Mouse (Mus musculus) lung, embryonic 15.5 days (tissue): ENCODE data around the gene Cabp4. TPM values are rescaled to one million over a fixed set of nuclear protein-coding genes. Genes with fewer than 3 reads are reported as not detected.
A peak's percentile ranks its signal among the peaks of the same experiment; 100 is the strongest.

Source experiments
- ATAC-seq: fragments of 200-750 bp; cut with Nextera tagmentation; 2 replicates; pipeline ENCODE4 v1.8.0; 2017; ENCODE audit warnings: moderate number of reproducible peaks, borderline replicate concordance; ENCODE audit not compliant: low FRiP score, low TSS enrichment; ENCODE audit errors: extremely low read depth
- H3K27ac ChIP-seq: fragments of 300-500 bp; sonication (generic); 2 replicates; pipeline ENCODE4 v1.5.1; 2015; ENCODE audit warnings: moderate library complexity, mild to moderate bottlenecking, inconsistent platforms
- H3K27me3 ChIP-seq: fragments of 300-500 bp; sonication (generic); 2 replicates; pipeline ENCODE4 v1.6.1; 2015; ENCODE audit warnings: inconsistent platforms
- H3K36me3 ChIP-seq: fragments of 300-500 bp; sonication (generic); 2 replicates; pipeline ENCODE4 v1.6.1; 2015; ENCODE audit warnings: inconsistent platforms
- H3K4me1 ChIP-seq: fragments of 300-500 bp; sonication (generic); 2 replicates; pipeline ENCODE4 v1.6.1; 2015; ENCODE audit warnings: inconsistent platforms
- H3K4me2 ChIP-seq: fragments of 300-500 bp; sonication (generic); 2 replicates; pipeline ENCODE4 v1.6.1; 2015; ENCODE audit warnings: inconsistent platforms, mild to moderate bottlenecking, moderate library complexity
- H3K4me3 ChIP-seq: fragments of 300-500 bp; sonication (generic); 2 replicates; pipeline ENCODE4 v1.5.1; 2015; ENCODE audit warnings: mild to moderate bottlenecking, inconsistent platforms
- H3K9ac ChIP-seq: fragments of 300-500 bp; sonication (generic); 2 replicates; pipeline ENCODE4 v1.6.1; 2015; ENCODE audit warnings: inconsistent platforms
- H3K9me3 ChIP-seq: fragments of 300-500 bp; sonication (generic); 2 replicates; pipeline ENCODE4 v1.6.1; 2016; ENCODE audit warnings: inconsistent platforms
- WGBS: fragments of 180-500 bp; shearing (Covaris S2); methylation state at CpG from one replicate; pipeline ENCODE4 v1.1.7; 2015; 5-methylcytosine and 5-hydroxymethylcytosine counted together
- polyA plus RNA-seq: library from polyadenylated mRNA; unstranded; fragments of >200 nt; fragmentation: Nextera tagmentation; extraction: Ambion mirVana; gene quantifications from 2 replicates; pipeline ENCODE4 v1.2.1, GENCODE M21; 2015

Gene Cabp4
- 0.11 TPM in 1 of 2 replicates, not detected in the other for polyA plus RNA-seq

DNA sequence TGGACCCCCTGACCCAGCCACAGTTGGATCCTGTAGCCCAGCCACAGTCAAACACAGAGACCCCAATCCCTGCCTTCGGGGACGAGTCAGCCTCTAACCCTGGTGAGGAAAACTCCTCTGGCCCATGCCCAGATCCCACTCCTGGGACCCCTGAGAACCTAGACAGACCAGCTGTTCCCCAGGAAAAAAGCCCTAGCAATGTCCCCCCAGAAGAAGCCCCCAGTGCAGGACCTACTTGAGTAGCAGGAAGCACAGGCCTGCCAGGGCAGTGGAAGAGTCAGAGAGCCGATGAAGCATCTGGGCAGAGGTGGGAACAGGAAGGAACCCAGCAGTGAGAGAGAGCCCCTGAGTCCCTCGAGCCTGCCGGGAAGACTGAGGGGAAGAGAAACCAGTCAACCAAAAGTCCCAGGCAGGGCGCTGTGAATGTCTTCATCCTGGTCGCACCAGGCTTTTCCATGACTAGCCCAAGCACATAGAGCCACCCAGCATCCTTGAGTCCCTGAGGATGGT is at the start of gene Cabp4:
Cabp4 (minus strand) TSS at position 275 of the 510 bp plus-strand sequence.
- Histone ChIP-seq H3K27ac (no peak within 1 kb of the TSS), H3K36me3 (no peaks in the 10 kb centered on the region), H3K4me1 (peaks cover 6% of the 10 kb centered on the region), H3K27me3 (no peaks in the 10 kb centered on the region), H3K4me2 (no peak within 1 kb of the TSS), H3K9ac (no peak within 1 kb of the TSS), H3K9me3 (no peaks in the 10 kb centered on the region), H3K4me3 (no peak within 1 kb of the TSS)
- 67% methylated on average over 7 of the region's 7 CpGs for WGBS
- no peak for ATAC-seq

DNA sequence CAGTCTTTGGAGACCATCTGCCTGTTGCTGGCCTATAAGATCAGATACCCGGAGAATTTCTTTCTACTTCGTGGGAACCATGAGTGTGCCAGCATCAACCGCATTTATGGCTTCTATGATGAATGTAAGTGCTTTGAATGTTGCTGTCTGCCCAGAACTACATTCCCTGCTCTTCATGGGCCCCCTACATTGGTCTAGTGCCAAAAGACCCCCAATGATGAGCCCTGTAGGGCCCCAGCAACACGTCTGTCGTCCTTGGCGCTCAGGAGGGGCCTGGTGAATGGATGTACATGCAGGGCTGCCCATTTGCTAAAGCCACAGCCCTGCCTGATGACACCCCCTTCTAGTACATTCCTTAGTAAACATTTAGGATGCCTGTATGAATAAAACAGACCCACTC is 49.3 kb upstream of the Cabp4 start:
- Histone ChIP-seq H3K9ac (peak overlapping the region; percentile 99), H3K4me2 (peak overlapping the region; percentile 78), H3K4me1 (peaks cover 31% of the 10 kb centered on the region), H3K9me3 (no peaks in the 10 kb centered on the region), H3K27ac (no peak overlapping the region), H3K4me3 (peak overlapping the region; percentile 90), H3K27me3 (no peaks in the 10 kb centered on the region), H3K36me3 (peaks cover 45% of the 10 kb centered on the region)
- 43% methylated on average over 6 of the region's 6 CpGs for WGBS
- no peak for ATAC-seq

DNA sequence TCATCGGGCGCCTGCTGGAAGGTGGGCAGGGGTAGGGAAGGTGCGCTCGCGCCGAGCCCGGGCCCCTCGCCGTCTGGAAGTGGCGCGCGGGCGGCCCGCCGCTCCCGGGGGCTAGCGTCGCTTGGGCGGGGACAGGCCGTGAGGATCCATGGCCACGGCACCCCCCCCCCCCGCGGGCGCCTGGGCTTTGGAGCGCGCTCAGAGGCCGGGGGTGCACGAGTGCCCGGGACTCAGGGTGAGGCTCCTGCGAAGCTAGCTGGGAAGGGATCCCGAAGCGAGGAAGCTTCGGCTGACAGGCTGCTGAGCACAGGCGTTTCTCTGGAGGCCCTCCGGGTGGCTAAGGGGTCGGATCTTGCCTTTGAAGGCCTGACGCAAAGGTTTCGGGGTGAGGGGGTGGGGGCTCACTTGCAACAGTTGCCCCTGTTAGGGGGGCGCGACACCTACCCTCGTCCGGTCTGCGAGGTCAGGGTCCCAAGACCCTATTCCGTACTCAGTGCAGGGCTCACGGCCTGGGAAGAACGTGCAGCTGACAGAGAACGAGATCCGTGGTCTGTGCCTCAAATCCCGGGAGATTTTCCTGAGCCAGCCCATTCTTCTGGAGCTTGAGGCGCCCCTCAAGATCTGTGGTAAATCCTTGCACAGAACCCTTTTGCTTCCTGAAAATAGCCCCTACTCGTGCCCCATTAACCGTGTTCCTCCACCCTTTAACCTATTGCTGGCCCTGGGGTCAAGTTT is 48.6 kb upstream of the Cabp4 start:
- Histone ChIP-seq H3K27me3 (no peaks in the 10 kb centered on the region), H3K9ac (peak overlapping the region; percentile 99), H3K4me2 (peak overlapping the region; percentile 78), H3K36me3 (peaks cover 44% of the 10 kb centered on the region), H3K4me3 (peak overlapping the region; percentile 90), H3K9me3 (no peaks in the 10 kb centered on the region), H3K27ac (peak overlapping the region; percentile 95), H3K4me1 (peaks cover 31% of the 10 kb centered on the region)
- under 1% methylated on average over 52 of the region's 52 CpGs for WGBS
- peak; percentile 48 for ATAC-seq

DNA sequence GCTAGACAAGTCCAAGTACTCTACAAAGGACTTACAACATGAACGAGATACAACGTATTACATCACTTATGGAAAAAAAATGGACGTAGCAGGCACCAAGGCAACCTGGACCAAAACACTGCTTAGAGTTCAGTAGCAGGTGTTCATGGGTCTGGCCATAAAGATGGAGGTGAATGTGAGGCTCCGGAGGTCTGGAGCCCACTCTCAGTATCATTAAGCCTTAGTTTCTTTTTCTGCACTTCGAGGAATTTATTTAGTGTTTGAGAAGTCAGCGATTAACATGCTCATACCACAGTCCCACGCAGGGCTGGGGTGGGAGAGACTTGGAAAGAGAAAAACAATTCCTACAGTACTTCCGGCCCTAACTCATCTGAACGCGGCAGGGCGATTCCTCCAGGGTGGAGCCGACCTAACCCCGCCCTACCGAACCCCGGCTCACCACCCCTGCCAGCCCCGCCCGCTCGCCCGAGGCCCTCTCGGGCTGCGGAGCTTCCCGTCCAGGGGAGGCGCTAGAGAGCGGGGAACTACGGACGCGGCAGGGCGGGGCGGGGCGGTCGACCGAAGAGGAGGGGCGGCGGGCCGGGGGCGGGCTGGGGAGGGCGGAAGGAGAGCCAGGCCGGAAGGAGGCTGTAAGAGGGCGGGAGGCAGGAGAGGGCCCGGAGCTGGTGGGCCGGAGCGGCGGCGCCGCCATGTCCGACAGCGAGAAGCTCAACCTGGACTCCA is 47.9 kb upstream of the Cabp4 start, which contains the start of gene Ppp1ca:
Ppp1ca (plus strand) TSS at position 538 of the 723 bp plus-strand sequence.
- ATAC-seq: peak; percentile 94
- no peaks in the 10 kb centered on the region for H3K27me3 ChIP-seq
- peak within 1 kb of the TSS; percentile 99 for H3K9ac ChIP-seq
- H3K36me3 ChIP-seq: peaks cover 37% of the 10 kb centered on the region
- peak within 1 kb of the TSS; percentile 78 for H3K4me2 ChIP-seq
- peaks cover 30% of the 10 kb centered on the region for H3K4me1 ChIP-seq
- no peaks in the 10 kb centered on the region for H3K9me3 ChIP-seq
- 4% methylated on average over 44 of the region's 47 CpGs for WGBS
- H3K4me3 ChIP-seq: peak within 1 kb of the TSS; percentile 90
- peak within 1 kb of the TSS; percentile 95 for H3K27ac ChIP-seq

DNA sequence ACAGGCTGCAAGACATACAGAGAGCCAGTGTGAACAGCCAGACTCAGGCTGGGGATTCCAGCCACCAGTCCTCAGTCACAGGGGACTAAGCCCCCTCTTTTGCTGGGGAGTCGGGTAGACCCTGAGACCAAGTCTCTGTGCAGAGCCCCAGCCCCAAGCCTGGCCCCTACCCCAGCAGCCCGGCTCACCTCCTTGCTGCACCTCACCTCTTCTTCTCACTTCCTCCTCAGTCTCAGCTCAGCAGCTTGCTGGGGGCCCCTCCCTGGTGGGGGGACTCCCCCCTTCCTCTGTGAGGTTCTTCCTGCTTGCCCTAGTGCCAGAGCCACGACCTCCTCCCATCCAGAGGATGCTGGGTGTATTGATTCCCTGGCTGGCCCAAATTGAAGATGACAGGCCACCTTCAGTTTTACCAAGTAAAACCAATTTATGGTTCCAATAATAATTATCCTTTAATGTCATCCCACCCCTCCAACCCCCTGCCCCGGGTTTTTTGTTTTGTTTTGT is 47.0 kb upstream of the Cabp4 start, which contains the start of gene Tbc1d10c:
Tbc1d10c (minus strand) TSS at position 454 of the 504 bp plus-strand sequence.
- Histone ChIP-seq H3K4me3 (peak within 1 kb of the TSS; percentile 90), H3K4me2 (peak within 1 kb of the TSS; percentile 78), H3K9me3 (no peaks in the 10 kb centered on the region), H3K27me3 (no peaks in the 10 kb centered on the region), H3K4me1 (peaks cover 22% of the 10 kb centered on the region), H3K9ac (peak within 1 kb of the TSS; percentile 99), H3K36me3 (peaks cover 29% of the 10 kb centered on the region), H3K27ac (peak within 1 kb of the TSS; percentile 95)
- 41% methylated on average over 4 of the region's 4 CpGs for WGBS
- no peak for ATAC-seq

DNA sequence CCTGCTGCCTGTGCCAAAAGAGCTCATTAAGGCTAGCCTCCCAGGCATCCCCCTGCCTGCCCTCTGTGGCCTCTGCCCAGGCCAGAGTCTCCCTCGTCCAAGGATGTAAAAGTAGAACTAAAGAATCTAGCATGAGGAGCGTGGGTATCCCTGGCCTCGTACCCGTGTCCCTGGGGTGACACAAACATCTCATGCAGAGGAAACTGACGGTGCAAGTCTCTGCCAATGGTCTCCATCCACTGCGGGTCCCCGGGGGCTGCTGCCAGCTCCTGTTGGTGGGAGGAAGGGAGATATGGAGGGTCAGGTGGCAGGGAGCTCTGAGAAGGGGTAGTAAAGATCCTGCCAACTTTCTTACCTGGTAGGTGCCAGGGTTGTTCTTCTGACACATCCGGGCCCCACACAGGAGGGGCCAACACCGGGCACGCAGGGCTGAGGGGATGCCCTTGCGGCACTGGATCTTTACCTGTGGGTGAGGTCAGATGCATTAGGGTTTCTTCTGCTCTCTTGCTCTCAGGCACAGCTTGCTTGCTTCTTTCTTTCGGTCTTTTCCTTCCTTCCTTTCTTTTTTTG is 45.3 kb upstream of the Cabp4 start:
- Histone ChIP-seq H3K4me1 (peaks cover 23% of the 10 kb centered on the region), H3K27me3 (no peaks in the 10 kb centered on the region), H3K4me2 (no peak overlapping the region), H3K36me3 (peaks cover 11% of the 10 kb centered on the region; the same call in 1 of the 2 replicates), H3K9me3 (no peaks in the 10 kb centered on the region), H3K9ac (no peak overlapping the region), H3K4me3 (no peak overlapping the region), H3K27ac (no peak overlapping the region)
- 84% methylated on average over 12 of the region's 12 CpGs for WGBS
- ATAC-seq: no peak

DNA sequence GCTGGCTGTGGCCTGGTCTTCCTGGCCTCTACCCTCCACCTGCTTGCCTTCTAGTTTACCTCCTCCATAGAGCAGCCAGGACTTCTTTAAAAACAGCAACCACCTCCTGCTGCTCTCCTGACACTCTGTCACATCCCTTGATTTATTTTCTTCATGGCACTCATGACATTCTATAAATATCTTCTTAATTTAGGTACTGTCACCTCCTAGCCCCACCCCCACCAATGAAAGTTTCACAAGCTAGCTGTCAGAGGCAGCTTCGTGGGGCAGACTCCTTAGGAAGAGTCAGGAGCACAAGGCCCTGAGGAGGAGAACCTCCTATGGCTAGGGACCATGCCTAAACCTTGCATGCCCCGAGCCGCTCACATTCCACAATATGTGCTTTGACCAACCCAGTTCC is 43.5 kb upstream of the Cabp4 start:
- no peak overlapping the region for H3K4me3 ChIP-seq
- no peak for ATAC-seq
- H3K4me1 ChIP-seq: peaks cover 10% of the 10 kb centered on the region
- no peak overlapping the region for H3K9ac ChIP-seq
- H3K4me2 ChIP-seq: no peak overlapping the region
- H3K27me3 ChIP-seq: no peaks in the 10 kb centered on the region
- 63% methylated on average over 3 of the region's 3 CpGs for WGBS
- H3K36me3 ChIP-seq: no peaks in the 10 kb centered on the region
- no peak overlapping the region for H3K27ac ChIP-seq
- no peaks in the 10 kb centered on the region for H3K9me3 ChIP-seq

DNA sequence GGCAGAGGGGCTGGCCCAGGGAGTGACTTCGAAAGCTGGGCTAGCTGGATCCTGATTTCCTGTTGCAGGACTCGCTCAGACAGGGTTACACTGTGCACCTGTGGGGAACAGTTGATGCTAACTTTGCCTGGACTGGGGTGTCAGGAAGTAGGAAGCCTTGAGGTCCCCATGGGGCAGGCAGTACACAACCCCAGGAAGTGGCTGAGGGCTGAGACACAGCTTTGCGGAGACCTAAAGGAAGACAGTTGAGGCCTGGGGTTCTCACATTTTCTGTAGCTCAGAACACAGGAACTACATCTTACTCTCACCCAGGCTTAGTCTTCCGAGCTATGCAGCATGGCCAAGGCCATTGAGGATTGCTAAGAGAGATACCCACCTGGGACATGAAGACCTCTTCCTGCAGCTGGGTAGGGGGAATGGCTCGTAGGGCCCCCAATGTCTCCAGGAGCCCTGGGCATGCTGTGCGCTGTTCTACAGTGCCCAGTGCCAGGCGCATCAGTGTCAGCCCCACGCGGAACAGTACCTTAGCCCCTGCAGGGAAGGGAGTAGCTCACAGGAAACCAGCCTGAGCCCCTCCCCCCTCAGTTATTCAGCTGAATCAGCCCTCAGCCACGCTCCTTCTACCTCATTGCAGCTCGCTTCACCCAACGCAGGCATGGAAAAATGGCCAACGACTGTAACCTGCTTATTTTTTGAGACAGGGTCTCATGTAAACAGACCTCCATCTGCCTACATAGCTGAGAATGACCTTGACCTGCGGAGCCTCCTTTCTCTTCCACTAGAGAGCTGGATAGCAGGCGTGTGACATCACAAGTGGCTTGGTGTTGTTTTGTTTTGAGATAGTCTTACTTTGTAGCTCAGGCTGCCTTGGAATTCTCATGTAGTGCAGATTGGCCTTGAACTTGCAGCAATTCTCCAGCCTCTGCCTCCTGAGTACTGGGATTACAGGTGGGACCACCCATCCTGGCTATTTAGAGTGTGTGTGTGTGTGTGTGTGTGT is 41.4 kb upstream of the Cabp4 start:
- H3K4me1 ChIP-seq: peaks cover 12% of the 10 kb centered on the region
- H3K4me2 ChIP-seq: no peak overlapping the region
- ATAC-seq: no peak
- H3K27me3 ChIP-seq: no peaks in the 10 kb centered on the region
- WGBS: 42% methylated on average over 15 of the region's 15 CpGs
- peak overlapping the region; percentile 46 for H3K27ac ChIP-seq
- no peak overlapping the region for H3K4me3 ChIP-seq
- no peaks in the 10 kb centered on the region for H3K9me3 ChIP-seq
- H3K9ac ChIP-seq: no peak overlapping the region
- no peaks in the 10 kb centered on the region for H3K36me3 ChIP-seq

DNA sequence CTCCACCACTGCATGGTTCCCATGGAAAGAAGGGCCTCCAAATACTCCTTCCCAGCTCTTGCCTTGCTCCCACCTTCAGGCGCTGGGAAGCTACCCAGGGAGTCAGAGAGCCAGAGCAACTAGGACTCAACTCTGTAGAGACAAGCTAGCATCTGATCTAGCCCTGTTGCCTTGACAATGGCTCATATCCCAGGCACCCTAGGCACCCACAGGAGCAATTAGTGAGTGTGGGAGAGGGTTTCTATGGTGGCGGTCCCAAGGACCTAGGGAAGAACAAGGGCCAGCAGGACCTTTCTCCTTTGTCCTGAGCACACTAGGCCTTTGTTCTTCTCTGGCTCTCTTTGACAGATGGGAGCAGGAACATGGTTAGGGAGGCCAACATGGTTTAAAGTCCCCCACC is 39.9 kb upstream of the Cabp4 start:
- H3K9ac ChIP-seq: no peak overlapping the region
- WGBS: 67% methylated on average over 2 of the region's 2 CpGs

DNA sequence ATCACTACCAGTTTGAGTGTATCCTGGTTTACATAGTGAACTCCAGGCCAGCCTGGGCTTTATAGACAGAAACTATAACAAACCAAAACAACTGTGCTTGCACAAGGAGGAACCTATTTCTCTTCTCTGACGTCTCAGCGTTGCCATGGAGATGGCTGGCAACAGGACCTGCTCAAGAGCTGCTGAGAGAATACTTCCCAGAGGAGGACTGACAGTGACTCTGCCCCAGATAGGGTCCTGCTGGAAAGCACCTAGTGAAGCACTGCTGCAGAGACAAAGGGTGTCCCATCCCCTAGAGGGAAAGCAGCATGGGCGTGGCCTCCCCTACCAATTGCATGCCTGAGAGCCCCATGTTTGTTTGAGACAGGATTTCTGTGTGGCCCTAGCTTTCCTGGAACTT is 38.1 kb upstream of the Cabp4 start:
- ATAC-seq: no peak
- H3K4me2 ChIP-seq: no peak overlapping the region
- H3K27ac ChIP-seq: no peak overlapping the region
- WGBS: 33% methylated on average over 3 of the region's 3 CpGs
- no peak overlapping the region for H3K9ac ChIP-seq
- no peaks in the 10 kb centered on the region for H3K9me3 ChIP-seq
- H3K36me3 ChIP-seq: no peaks in the 10 kb centered on the region
- H3K4me3 ChIP-seq: no peak overlapping the region
- no peaks in the 10 kb centered on the region for H3K27me3 ChIP-seq
- H3K4me1 ChIP-seq: peaks cover 12% of the 10 kb centered on the region

More for the DNA sequence above, 39.9 kb upstream of the Cabp4 start:
- Histone ChIP-seq H3K9me3 (no peaks in the 10 kb centered on the region), H3K27ac (no peak overlapping the region), H3K4me3 (no peak overlapping the region), H3K4me1 (peaks cover 12% of the 10 kb centered on the region), H3K4me2 (no peak overlapping the region), H3K27me3 (no peaks in the 10 kb centered on the region), H3K36me3 (no peaks in the 10 kb centered on the region)
- no peak for ATAC-seq

DNA sequence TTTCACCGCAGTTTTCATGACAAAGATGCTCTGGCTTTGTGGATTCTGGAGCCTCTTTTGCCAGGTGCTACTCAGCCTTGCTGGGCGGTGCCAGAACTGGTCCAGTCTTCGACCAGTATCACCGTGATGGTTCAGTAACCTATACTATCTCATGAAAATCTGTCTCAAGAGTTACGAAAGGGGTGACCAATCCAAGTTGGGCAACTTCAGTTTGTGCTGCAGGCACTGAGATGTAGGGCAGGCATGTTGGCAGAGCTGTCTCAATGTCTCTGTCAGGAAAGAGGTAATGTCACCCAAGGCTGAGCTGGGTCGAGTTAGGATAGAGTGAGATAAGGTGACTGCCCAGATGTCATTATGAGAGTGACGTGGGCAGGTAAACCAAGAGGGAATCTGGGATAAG is 36.6 kb upstream of the Cabp4 start:
- H3K9ac ChIP-seq: no peak overlapping the region
- 83% methylated on average over 7 of the region's 7 CpGs for WGBS
- H3K4me2 ChIP-seq: no peak overlapping the region
- H3K4me1 ChIP-seq: peaks cover 17% of the 10 kb centered on the region
- H3K9me3 ChIP-seq: no peaks in the 10 kb centered on the region
- no peaks in the 10 kb centered on the region for H3K36me3 ChIP-seq
- no peak overlapping the region for H3K27ac ChIP-seq
- H3K4me3 ChIP-seq: no peak overlapping the region
- H3K27me3 ChIP-seq: no peaks in the 10 kb centered on the region
- no peak for ATAC-seq
